Mouse (Mus musculus) ES-Bruce4 (cell line): ENCODE results near the gene Fat2.

Experiments
- CTCF ChIP-seq: IDR thresholded peaks from one replicate; pipeline ENCODE4 v1.8.1; 2011; ENCODE audit warnings: low read depth, low read length
- EP300 ChIP-seq: IDR thresholded peaks from 2 replicates; pipeline ENCODE4 v1.6.1; 2011; ENCODE audit warnings: low read depth, low read length; ENCODE audit not compliant: insufficient read depth
- POLR2A ChIP-seq: IDR thresholded peaks from one replicate; pipeline ENCODE4 v1.8.1; 2011; ENCODE audit warnings: low read length; ENCODE audit not compliant: insufficient read depth

DNA sequence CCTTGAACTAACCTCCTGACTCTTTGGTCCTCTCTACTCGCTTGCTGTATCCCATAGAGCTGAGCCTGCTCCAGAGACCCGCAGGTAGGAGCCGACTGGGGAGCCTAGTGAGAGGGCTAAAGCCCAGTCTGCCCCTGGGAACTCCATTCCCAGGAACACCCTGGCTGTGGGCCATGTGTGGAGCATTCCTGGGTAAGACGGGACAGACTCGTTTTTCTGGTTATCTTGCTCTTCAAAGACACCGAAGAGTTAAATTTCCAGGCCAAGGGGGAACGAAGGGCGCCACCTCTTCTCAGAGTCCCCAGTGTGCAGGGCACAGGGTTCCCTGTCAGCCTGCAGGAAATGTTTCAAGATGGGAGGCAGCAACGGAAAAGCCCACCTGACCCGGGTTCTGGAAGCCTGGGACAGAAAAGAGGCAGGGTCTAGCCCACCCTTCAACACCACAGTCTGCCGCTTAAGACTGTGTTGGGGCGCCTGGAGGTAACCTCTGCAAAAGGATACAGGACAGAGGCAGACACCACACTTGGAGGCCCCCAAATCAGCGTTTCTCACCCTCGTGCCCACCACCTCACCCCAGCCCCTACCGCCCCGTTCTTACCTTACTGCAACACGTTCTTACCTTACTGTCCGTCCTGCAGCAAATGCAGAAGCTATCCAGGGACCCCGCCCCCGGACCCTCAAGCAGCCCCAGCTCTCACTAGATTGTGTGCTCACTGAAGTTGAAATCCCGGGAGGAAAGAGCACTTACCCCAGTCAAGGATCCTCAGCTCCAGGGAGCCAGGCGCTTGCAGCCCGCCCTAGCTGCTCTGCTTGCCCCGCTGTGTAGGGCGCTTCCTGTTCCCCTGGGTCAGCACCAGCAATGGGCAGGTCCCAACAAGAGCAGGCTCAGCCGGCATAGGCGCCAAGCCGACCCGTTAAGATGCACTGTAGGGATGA, 22.3 kb downstream of the Fat2 start:
- TF ChIP-seq CTCF, result no peak
- no peak for TF ChIP-seq POLR2A
- TF ChIP-seq EP300, result no peak
